Mouse (Mus musculus) common myeloid progenitor, adult 5-6 weeks (primary cell): ENCODE measurements around the gene Ccdc63. TPM values are rescaled to one million over a fixed set of nuclear protein-coding genes. Genes with fewer than 3 reads are reported as not detected.

ENCODE experiments used
- ATAC-seq: replicated peaks from 2 replicates; pipeline ENCODE4 v1.8.0; 2016; ENCODE audit warnings: low read depth, mild to moderate bottlenecking, moderate TSS enrichment, inconsistent platforms; ENCODE audit not compliant: poor library complexity, severe bottlenecking
- total RNA-seq: library from RNA; stranded (forward); fragments of 200-1000, 187-1606 nt; gene quantifications from 2 replicates; pipeline ENCODE4 v1.2.3, GENCODE M21; 2017

Ccdc63 gene
- total RNA-seq, 1 experiment from 2014 or later, result 0.14 TPM

DNA sequence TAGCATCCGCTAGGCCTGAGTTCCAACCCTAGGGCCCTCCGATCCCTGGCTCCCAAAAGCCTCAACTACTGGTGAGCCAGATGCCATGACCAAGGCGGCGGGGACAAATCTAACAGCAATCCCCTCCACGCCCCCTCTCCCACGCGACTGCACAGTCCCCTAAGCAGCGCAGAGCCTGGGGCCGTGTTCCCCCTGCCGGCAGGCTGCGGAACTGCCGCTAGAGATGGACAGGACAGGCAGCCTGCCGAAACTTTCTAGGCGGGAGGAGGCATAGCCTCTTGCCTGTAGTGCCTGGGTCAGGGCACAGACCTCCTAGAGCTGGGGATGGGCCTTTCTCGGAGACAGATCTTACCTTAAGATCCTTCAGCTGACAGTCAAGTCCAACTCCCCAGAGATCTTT, 49.6 kb downstream of the Ccdc63 start:
- ATAC-seq, result peak; percentile 82

DNA sequence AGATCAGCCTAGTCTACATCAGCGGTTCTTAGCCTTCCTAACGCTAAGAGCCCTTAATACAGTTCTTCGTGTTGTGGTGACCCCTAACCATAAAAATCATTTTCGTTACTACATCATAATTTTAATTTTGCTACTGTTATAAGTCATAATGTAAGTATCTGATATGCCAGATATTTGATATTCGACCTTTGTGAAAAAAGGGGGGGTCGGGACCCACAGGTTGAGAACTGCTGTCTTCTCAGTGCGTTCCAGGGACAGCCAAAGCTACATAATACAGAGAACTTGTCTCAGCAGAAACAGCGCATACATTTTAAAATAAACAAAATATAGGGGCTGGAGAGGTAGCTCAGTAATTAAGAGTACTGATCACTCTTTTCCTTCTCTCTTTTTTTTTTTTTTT, 51.0 kb downstream of the Ccdc63 start:
- ATAC-seq, result no peak

- peak; percentile 93 for ATAC-seq
Measured at GRCm38 (mm10) chr5:122088917-122089316, 51.7 kb downstream of the Ccdc63 start.

GRCm38 (mm10) chr5:122086121-122086520, 54.5 kb downstream of the Ccdc63 start:
- ATAC-seq, result no peak

DNA sequence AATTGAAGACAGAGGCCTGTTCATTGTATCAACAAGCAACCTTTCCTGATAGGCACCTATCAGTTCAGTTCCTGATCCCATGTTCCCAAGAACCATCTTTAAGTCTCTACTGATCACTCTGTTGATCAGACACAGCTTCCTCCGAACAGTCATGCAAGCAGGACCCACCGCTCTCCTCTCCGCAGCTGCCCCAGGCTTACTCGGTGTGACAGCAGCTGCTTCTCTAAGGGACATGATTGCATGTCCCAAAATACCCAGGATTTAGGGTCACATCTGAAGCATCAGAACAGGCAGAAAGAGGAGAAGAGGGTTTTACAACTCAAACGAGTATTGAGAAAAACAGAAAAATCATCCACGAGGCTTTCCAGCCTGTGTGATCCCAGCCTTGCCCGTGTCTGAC, 55.3 kb downstream of the Ccdc63 start:
- no peak for ATAC-seq

DNA sequence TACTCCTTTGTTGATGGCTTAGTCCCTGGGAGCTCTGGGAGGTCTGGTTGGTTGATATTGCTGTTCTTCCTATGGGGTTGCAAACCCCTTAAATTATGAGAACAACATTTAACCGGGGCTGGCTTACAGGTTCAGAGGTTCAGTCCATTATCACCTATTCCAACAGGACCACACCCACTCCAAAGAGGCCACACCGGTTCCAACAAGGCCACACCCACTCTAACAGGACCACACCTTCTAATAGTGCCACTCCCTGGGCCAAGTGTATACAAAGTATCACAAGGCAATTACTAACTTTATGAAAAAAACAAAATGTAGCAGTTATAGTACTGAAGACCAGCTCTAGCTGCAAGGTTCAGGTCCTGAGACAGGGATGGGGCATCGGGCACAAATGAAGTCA, 56.2 kb downstream of the Ccdc63 start:
- no peak for ATAC-seq

DNA sequence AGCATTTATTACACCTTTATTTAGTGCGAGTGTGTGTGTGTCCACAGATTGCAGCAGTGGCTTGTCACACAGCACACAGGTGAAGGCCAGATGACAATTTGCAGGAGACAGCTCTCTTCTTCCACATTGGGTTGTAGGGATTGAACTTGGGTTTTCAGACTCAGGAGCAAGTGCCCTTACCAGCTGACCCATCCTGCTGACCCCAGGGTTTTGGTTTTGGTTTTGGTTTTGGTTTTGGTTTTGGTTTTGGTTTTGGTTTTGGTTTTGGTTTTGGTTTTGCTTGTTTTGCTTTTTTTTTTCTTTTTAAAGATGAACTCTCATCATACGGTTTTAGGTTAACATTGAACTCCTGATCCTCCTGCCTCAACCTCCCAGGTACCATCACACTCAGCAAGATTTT, 57.3 kb downstream of the Ccdc63 start:
- no peak for ATAC-seq

DNA sequence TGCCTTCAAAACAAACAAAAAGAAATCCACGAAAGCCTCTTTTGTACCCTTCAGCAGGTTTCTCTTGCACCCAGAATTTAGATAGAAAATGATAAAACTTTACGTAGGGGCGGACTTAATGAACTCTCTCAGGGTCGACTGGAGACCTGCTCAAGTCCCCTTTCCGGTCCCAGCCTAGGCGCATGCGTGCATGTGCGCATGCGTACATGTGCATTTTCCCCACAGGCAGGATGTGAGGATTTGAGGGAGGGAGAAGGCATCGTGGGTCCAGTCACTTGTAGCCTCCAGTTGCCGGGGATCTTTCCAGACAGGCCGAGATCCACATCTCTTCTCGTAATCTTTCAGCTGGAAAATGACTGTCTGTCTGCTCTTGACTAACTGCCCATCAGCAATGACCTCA, 59.2 kb downstream of the Ccdc63 start:
- no peak for ATAC-seq

- no peak for ATAC-seq
Measured at GRCm38 (mm10) chr5:122080930-122081329, 59.7 kb downstream of the Ccdc63 start.

- ATAC-seq, result no peak
Measured at GRCm38 (mm10) chr5:122079796-122080195, 60.8 kb downstream of the Ccdc63 start.

DNA sequence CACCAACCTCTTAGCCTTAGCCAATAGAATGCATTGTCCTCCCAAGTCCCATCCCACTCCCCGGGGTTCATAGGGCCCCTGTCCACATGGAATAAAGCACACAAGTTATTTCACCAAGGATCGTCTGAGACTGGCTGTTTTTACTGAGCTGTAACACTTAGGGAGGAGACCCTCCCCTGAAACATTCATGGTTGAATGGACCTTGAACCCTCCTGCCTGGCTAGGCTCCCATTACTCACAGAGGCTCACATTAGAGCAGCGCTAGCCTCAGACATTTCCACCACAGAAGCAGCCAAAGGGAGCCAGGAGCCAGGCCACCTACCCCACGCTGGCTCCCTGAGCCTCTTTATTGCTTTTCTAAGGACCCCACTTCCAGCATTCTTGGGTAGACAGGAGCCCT, 63.4 kb downstream of the Ccdc63 start:
- ATAC-seq, result no peak

DNA sequence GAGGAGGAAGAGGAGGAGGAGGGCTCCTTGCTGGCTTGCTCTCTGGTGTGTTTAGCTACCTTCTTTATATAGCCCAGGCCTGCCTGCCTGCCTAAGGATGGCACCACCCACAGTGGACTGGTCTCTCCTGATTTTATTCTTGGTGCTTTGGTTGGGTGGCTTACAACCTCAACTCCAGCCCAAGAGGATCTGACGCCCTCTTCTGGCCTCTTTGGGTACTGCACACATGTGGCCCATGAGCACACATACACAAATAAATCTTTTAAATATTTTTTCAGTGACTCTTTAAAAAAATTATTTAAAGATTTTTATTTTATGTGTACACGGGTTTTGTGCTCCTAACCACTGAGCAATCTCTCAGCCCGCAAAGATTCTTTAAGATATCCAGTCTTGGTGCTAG, 64.9 kb downstream of the Ccdc63 start:
- no peak for ATAC-seq

DNA sequence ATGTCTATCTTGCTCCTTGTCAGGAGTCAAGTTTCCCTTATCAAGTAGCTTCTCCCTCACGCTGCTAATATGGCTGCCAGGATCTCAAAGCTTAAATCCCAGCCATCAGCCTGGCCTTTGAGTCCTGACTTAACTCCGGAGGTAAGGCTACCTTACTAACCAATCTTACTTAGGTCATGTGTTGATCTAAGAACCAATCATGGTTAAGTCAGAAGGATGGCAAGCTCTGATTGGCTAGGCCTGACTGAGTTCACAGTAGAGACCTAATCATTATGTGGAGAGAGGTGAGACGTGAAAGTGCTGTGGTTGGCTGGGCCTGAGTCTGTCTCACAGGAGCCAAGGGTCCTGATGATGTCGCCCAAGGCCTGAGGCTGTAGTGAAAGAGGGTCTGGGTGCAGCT, 68.6 kb downstream of the Ccdc63 start:
- ATAC-seq, result no peak

DNA sequence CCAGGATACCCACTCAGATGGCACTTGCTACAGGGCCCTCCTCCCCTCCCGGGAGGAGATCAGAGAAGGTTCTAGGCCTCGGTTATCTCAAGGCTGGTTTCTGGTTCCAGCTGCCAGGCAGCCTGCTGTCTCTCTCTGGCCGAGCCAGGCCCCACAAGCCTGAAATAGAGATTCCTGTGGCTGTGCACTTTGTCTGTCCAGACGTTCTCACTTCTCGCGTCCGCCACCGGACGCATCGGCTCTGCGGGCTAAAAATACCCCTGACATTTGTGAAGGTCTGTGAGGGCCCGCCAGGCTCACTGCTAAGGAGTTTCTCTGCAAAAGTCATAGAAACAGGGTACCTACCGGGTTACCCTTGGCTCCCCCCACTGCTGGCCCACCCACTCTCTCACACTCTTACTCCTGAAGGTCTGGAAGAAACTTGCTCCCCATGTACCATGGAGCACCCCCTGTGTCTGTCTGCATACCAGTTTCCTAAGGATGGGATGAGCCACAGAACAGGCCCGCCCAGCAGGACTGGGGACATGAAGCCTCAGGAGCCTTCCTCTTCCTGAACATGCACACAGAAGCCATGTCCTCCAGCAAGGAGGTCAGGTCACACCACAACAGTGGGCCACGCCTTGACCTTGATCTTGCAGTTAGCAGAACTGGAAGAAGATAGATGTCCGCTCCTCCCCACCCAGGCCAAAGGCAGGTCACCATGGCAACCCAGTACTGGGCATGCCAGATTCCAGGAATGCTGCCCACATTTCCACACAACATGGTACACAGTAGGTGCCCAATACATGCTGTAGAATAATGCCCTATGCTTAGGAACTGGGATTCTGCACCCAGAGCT, 69.4 kb downstream of the Ccdc63 start:
- no peak for ATAC-seq

- ATAC-seq, result no peak
Measured at GRCm38 (mm10) chr5:122068563-122068962, 72.1 kb downstream of the Ccdc63 start.

DNA sequence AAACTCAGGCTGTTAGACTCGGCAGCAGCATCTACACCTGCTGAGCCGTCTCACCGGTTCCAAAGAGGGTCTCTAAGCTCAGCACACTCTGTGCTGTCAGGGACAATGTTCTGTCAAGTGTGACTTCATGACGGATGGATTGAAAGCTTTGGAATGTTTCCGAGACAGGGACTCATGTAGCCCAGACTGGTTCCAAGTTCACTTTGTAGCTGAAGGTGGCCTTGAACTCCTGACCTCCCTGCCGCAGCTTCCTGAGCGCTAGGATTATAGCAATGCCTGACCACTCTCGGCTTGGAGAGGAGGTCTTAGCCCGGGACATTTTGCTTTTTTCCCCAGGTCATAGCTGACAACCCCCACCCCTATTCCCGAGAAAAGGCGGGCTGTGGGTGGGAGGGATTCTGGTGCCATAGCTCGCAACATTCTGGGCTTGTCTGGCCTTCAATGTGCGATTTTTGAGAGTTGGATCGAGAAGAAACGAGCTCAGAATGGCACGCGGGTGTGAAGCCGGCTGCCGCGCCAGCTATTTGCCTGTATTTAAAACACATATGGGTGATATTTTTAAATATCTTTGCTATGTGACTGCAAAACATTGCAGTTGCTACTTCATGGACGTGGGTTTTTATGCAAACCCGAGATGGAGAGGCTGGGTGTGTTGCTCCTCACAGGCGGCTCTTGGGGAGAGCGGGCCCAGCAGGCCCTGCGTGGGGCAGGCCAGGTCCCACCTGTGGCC, 77.3 kb downstream of the Ccdc63 start:
- ATAC-seq, result no peak

- no peak for ATAC-seq
Measured at GRCm38 (mm10) chr5:122062479-122062878, 78.1 kb downstream of the Ccdc63 start.

GRCm38 (mm10) chr5:122060767-122061333, 79.8 kb downstream of the Ccdc63 start:
- ATAC-seq, result no peak

DNA sequence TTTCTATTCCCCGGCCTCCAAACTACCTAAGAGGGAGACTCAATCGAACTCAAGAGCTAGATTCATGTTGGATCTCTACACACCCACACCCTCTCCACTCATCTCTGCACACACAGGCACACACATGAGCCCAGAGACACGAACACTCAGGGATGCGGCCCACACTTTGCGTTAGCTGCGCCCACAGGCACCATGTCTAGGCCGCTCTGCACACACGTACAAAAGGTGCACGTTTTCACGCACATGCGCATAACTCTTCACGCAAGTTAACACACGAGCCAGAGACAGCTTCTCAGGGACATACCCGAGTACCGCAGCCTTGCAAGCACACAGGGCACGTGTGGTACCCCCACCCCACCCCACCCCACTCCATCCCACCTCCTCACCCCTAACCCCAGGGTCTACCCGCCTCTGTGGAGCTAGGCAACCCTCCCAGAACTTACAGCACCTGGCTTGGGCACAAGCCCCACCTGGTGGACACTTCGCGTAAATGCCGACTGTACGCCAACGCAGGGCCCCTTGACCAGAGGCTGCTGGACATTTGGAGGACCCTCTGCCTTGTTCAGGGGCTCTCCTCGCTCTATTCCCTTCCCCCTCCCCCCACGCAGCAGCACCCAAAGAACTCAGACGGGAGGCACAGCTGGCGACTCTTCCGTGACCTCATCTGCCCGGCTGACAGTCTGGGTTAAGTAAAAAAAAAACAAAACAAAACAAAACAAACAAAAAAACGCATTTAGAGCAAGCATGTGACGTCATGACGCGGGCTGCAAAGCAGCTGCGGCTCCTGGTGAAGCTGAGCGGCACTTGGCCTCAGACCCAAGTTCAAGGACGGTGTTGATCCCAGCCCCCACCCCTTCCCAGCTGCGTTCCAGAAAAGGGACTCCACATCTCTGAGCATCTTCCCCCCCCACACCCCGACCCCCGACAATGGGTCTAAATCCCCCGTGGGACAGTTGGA, 81.3 kb downstream of the Ccdc63 start:
- ATAC-seq, result 0 out of 2 replicates have a peak, but pooled peaks have one; percentile 51
